Mouse (Mus musculus) frontal cortex, postnatal 25 days (tissue): Measurements from ENCODE around the gene Amt.
A peak's percentile ranks its signal among the peaks of the same experiment; 100 is the strongest.
"Not testable (repeated sequence)": the region's sequence is repeated elsewhere in the genome, so short reads cannot be mapped to it uniquely, and the experiment has no call there.

Source experiments
- DNase-seq, 2 experiments: peaks; one replicate each; pipeline ENCODE4 v3.0.0; 2022; ENCODE audit warnings: low spot score in 2 of 2

Gene Amt

DNA sequence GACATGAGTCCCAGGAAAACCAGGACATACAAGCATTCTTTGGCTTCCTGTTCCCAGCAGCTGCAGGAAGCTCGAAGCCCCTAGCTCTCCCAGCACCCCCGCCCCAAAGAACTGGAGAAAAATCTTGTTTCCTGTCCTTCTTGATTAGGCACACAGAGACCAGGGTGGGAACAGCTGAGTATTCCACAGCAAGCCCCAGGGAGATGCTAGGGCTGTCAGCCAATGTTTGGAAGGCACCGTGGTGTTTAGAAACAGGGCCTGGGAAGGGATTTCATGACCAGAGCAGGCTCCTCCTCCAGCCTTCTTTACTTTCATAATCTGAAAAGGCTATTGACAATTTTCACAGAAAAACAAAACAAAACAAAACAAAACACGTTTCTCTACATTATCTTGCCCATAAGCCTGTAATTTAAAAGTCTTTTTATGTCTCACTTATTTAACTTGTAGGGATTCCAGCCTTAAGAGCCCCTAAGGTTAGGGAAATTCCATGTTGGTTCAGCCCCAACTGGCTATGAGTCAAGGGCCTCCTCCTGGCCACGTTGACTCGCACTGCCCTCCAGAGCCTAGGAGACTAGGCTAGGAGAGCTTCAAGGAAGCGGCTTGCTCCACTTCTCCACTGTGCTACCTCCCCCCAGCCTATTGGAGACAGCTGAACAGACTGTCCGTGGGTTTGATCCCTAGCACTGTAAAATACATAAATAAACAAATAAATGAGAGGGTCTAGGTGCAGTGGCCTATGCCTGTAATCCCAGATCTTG is 16.4 kb upstream of the Amt start:
- no peak for DNase-seq

- DNase-seq: peak; percentile 47 to 50
Measured at GRCm38 (mm10) chr9:108284410-108284809, 12.2 kb upstream of the Amt start.

GRCm38 (mm10) chr9:108287526-108288238 is 9.0 kb upstream of the Amt start:
- not testable (repeated sequence) for DNase-seq

- DNase-seq: no peak
Measured at GRCm38 (mm10) chr9:108289347-108289746, 7.3 kb upstream of the Amt start.

DNA sequence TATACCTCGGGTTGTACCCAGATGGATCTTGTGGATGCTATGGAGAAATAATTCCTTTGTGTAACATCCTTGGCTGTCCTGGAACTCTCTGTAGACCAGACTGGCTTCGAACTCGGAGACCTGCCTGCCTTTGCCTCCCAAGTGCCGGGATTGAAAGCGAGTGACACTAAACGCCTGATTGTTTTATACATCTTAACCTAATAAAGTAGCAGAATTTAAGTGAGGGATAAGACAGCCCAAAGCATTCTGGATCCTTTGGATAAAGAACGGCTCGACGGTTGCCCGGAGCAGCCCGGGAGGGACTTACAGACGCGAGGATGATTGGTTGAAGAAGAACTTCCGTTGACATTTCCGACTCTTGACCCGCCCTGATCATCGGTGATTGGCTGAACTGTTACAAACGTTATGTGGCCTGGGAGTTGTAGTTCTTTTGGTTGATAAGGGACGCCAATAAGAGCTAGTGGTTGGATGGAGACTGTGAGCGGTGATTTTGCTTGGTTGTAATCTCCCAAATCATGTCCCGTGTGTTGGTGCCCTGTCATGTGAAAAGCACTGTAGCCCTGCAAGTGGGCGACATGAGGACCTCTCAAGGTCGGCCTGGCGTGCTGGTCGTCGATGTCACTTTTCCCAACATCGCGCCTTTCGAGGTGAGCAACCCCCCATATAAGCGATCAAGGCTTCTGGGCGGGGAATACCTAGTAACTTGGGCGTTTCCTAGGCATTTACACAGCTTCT is 6.5 kb upstream of the Amt start, which contains the start of gene Nicn1:
Gene Nicn1 (plus strand): TSS at position 414 of the 735 bp plus-strand sequence.
- peak; percentile 82 to 88 for DNase-seq

- DNase-seq: no peak
Measured at GRCm38 (mm10) chr9:108290773-108291172, 5.9 kb upstream of the Amt start.

- DNase-seq: no peak
Measured at GRCm38 (mm10) chr9:108301853-108302252, 5.2 kb downstream of the Amt start.

DNA sequence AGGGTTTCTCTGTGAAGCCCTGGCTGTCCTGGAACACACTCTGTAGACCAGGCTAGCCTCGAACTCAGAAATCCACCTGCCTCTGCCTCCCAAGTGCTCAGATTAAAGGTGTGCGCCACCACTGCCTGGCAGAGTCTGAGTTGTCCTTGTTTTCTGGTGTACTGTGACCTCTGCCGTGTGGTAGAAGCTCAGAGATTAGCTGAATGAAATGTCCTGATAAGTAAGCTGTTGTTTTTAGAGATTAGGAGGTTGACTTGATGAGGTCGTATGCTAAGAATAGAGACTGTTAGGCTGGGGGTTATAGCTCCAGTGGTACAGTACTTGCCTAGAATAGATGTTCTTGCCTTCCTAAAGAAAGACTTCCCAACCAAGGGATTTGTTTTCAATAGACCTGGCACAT is 8.1 kb downstream of the Amt start:
- DNase-seq: no peak

- DNase-seq: no peak
Measured at GRCm38 (mm10) chr9:108305170-108305569, 8.5 kb downstream of the Amt start.

DNA sequence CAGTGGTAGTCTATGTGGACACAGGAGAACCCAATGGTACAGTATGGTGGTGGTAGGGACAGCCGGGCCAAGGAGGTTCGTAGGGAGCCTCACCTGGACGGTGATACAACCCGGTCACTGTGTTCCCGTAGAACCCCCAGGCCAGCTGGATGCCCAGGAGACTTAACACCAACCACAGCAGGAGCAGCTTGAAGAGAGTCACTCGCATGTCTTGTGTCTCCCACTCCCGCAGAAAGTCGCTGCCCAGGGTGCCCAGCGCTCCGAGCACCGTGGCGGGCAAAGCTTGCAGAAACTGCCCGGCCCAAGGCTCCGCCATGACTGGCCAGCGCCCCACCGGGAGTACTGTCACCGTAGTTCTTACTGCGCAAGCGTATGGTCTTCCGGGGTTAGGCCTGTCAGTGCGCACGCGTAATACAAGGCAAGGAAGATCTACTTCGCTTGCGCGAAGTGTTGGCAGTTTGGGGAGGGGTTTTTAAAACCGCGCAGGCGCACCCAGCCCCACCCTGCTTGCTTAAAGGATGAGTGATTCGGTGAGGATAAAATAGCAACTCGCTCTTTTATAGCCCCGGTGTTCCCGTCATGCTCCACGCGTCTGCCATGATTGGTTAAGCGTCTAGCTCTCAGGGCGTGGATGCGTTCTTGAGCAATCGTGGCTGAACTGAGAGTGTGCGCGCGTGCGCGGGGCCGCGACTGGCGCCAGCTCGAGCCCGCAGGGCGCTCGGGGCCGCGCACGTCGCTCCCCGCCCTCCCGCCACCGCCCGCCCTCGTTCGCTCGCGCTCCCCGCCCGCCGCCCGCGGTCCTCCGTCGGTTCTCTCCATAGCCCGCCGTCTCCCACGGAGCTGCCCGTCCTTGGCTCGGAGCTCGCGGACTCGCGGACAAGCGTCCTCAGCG is 9.2 kb downstream of the Amt start, which contains the start of the genes Rhoa and Tcta:
Gene Rhoa (plus strand): TSS at position 501 of the 892 bp plus-strand sequence.
Gene Tcta (minus strand): TSS at position 532 of the 892 bp plus-strand sequence.
- peak; percentile 97 for DNase-seq

DNA sequence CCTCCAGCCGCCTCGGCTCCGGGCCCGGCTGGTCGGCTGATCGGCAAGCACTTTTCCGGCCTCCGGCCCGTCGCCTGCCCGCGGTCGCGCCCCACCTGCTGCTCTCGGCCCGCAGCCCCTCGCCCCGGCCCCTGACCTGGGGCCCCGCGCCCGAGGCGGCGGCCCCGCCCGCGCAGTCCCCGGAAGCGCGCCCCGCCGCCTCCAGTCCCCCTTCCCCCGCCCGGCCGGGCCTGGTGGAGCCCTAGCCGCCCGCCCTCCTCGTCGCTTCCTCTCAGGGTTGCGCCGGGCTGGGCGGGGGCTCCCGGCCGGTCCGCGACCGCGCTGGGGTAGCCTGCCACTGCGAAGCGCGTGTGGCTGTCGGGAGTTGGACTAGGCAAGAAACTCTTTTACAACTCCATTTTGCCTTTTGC is 9.9 kb downstream of the Amt start:
- peak in 1 of 2 experiments; percentile 26 for DNase-seq

- DNase-seq: no peak
Measured at GRCm38 (mm10) chr9:108307021-108307807, 10.6 kb downstream of the Amt start.

- no peak for DNase-seq
Measured at GRCm38 (mm10) chr9:108308141-108308540, 11.5 kb downstream of the Amt start.

GRCm38 (mm10) chr9:108317572-108317971 is 20.9 kb downstream of the Amt start:
- no peak for DNase-seq

DNA sequence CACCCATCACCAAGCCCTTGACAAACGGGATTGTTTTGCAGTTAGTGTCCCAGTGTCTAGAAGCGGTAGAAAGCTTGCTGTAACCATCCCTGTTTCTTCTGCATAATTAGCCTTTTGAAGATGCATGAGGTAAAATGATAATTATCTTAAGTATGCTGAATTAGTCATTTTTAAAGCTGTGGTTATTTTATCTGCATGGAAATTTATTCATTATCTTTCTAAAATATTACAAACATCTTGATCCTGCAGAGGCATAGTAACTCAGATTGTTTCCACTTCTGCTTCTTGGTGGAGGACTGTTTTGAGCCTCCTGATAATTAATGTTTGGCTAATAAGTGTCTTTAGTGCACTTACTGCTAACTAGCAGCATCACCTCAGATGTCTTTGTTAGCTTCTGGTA is 21.8 kb downstream of the Amt start:
- DNase-seq: no peak

- not testable (repeated sequence) for DNase-seq
Measured at GRCm38 (mm10) chr9:108322054-108322453, 25.4 kb downstream of the Amt start.

DNA sequence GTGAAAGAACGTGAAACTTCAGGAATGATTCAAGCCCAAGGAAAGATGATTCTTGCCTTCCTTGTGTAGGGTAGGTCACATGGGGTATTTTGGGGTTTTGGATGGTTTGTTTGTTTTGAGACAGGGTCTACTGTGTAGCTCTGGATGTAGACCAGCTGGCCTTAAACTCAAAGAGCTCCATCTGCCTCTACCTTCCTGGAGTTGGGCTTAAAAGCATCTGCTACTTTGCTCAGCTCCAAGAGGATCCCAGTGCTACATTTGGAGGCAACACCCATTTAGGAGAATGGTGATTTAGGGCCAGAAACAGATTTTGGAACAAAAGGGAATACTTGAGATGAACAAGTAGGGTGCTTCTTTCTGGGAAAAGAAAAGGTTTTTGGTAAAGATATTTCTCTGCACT is 28.1 kb downstream of the Amt start:
- DNase-seq: no peak

- no peak for DNase-seq
Measured at GRCm38 (mm10) chr9:108325811-108326210, 29.2 kb downstream of the Amt start.

DNA sequence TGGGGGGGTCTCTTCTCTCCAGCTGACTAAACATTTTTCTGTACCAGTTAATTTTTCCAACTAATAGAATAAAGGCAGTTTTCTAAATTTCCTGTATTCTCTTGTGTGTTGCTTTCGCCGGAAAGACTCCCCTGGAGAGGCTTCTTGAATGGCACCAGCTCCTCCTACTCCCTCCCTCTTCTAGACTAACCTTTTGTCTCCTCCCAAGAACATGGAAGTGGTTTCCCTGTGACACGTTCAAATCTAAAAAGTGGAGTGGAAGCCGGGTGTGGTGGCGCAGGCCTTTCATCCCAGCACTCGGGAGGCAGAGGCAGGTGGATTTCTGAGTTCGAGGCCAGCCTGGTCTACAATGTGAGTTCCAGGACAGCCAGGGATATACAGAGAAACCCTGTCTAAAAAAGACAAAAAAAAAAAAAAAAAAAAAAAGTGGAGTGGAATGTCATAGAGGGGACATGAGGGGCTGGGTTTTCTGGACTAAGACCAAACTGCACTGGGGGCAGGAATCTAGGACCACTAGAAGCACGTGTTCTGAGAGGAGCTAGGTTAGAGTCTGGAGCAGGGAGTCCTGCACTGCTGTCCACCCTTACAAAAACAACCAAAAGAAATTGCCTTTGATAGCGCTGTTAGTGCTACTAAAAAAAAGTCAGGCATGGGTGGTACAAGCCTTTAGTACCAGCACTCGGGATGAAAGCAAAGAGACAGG is 41.3 kb downstream of the Amt start:
- DNase-seq: no peak

- no peak for DNase-seq
Measured at GRCm38 (mm10) chr9:108338551-108338885, 41.9 kb downstream of the Amt start.
